Mouse (Mus musculus) regulatory T cell (primary cell): ENCODE results near the gene St13.

Experiments used
- in situ Hi-C: fragments of 300-600 bp; cut with MboI, MseI; formaldehyde crosslinking; loops from one replicate; pipeline ENCODE4 v1.15.1; 2025; ENCODE audit warnings: high pct_unique_total_duplicates

The St13 gene

GRCm38 (mm10) chr15:81320137-81320536 lies 79.7 kb downstream of the St13 start:
- in situ Hi-C loops = loop anchor here (10.0 kb wide), 1 partner anchor 1615 kb away; no protein-coding TSS in a partner anchor

- in situ Hi-C loops = no loop called here
These were observed 80.4 kb downstream of the St13 start for GRCm38 (mm10) chr15:81319462-81319861.

GRCm38 (mm10) chr15:81313928-81314327 lies 85.9 kb downstream of the St13 start:
- in situ Hi-C loops = no loop called here
